Mouse (Mus musculus) myocyte (in vitro differentiated cells): ENCODE measurements around the gene Lyve1. TPM values are rescaled to one million over a fixed set of nuclear protein-coding genes. Genes with fewer than 3 reads are reported as not detected.

Source experiments
- H3K27me3 ChIP-seq: one replicate; pipeline ENCODE4 v1.6.1; 2011; ENCODE audit not compliant: control insufficient read depth, insufficient read depth, insufficient read length
- H3K36me3 ChIP-seq: one replicate; pipeline ENCODE4 v1.6.1; 2011; ENCODE audit not compliant: control insufficient read depth, insufficient read depth
- H3K4me2 ChIP-seq: one replicate; pipeline ENCODE4 v1.6.1; 2011; ENCODE audit warnings: low read depth, control low read depth
- H3K4me3 ChIP-seq: one replicate; pipeline ENCODE4 v1.5.1; 2011; ENCODE audit warnings: mild to moderate bottlenecking, control low read depth, moderate library complexity
- H3K79me2 ChIP-seq: one replicate; pipeline ENCODE4 v1.6.1; 2011; ENCODE audit not compliant: control insufficient read depth, insufficient read depth
- H3ac ChIP-seq: one replicate; pipeline ENCODE4 v1.6.1; 2011; ENCODE audit not compliant: control insufficient read depth, insufficient read length
- CEBPB ChIP-seq: IDR thresholded peaks from 2 replicates; pipeline ENCODE4 v1.6.1; 2011; ENCODE audit warnings: mild to moderate bottlenecking, moderate library complexity; ENCODE audit not compliant: poor library complexity, insufficient read depth, severe bottlenecking
- E2F4 ChIP-seq: IDR thresholded peaks from one replicate; pipeline ENCODE4 v1.6.1; 2011; ENCODE audit warnings: mild to moderate bottlenecking, control low read depth, moderate library complexity; ENCODE audit not compliant: insufficient read depth
- MAX ChIP-seq: IDR thresholded peaks from one replicate; pipeline ENCODE4 v1.6.1; 2011; ENCODE audit warnings: low read depth, mild to moderate bottlenecking, control low read depth
- MYOD1 ChIP-seq, 3 experiments: IDR thresholded peaks; one replicate each; pipeline ENCODE4 v1.6.1; 2011; ENCODE audit warnings: control low read depth in 2 of 3, low read depth in 2 of 3, mild to moderate bottlenecking in 2 of 3, moderate library complexity in 1 of 3; ENCODE audit not compliant: insufficient read length in 2 of 3, control insufficient read depth in 1 of 3
- MYOG ChIP-seq, 3 experiments: IDR thresholded peaks; one replicate each; pipeline ENCODE4 v1.6.1; 2011; ENCODE audit warnings: control low read depth in 2 of 3, low read depth in 2 of 3, mild to moderate bottlenecking in 2 of 3; ENCODE audit not compliant: insufficient read length in 2 of 3, control insufficient read depth in 1 of 3, insufficient read depth in 1 of 3
- POLR2A ChIP-seq: IDR thresholded peaks from one replicate; pipeline ENCODE4 v1.6.1; 2011; ENCODE audit warnings: low read depth, mild to moderate bottlenecking, control low read depth, moderate library complexity; ENCODE audit not compliant: insufficient read length
- POLR2AphosphoS2 ChIP-seq: IDR thresholded peaks from one replicate; pipeline ENCODE4 v1.6.1; 2011; ENCODE audit warnings: low read depth, control low read depth; ENCODE audit not compliant: insufficient read length
- REST ChIP-seq: IDR thresholded peaks from one replicate; pipeline ENCODE4 v1.6.1; 2011; ENCODE audit warnings: mild to moderate bottlenecking, control low read depth, moderate library complexity; ENCODE audit not compliant: insufficient read depth, insufficient read length
- SRF ChIP-seq: IDR thresholded peaks from one replicate; pipeline ENCODE4 v1.6.1; 2011; ENCODE audit warnings: low read depth; ENCODE audit not compliant: control insufficient read depth, insufficient read length
- TCF12 ChIP-seq: IDR thresholded peaks from one replicate; pipeline ENCODE4 v1.6.1; 2011; ENCODE audit warnings: mild to moderate bottlenecking, control low read depth; ENCODE audit not compliant: poor library complexity, insufficient read depth, severe bottlenecking
- TCF3 ChIP-seq: IDR thresholded peaks from one replicate; pipeline ENCODE4 v1.6.1; 2011; ENCODE audit warnings: low read depth, control low read depth; ENCODE audit not compliant: insufficient read length
- USF1 ChIP-seq: IDR thresholded peaks from one replicate; pipeline ENCODE4 v1.6.1; 2011; ENCODE audit warnings: low read depth, mild to moderate bottlenecking, control low read depth, moderate library complexity
- polyA plus RNA-seq: library from polyadenylated mRNA; unstranded; fragments of >200 nt; fragmentation: generic; extraction: Trizol; gene quantifications from one replicate; pipeline ENCODE4 v1.2.1, GENCODE M21; 2012; ENCODE audit warnings: missing spikeins

Lyve1 gene
- polyA plus RNA-seq, 1 experiment = not detected

DNA sequence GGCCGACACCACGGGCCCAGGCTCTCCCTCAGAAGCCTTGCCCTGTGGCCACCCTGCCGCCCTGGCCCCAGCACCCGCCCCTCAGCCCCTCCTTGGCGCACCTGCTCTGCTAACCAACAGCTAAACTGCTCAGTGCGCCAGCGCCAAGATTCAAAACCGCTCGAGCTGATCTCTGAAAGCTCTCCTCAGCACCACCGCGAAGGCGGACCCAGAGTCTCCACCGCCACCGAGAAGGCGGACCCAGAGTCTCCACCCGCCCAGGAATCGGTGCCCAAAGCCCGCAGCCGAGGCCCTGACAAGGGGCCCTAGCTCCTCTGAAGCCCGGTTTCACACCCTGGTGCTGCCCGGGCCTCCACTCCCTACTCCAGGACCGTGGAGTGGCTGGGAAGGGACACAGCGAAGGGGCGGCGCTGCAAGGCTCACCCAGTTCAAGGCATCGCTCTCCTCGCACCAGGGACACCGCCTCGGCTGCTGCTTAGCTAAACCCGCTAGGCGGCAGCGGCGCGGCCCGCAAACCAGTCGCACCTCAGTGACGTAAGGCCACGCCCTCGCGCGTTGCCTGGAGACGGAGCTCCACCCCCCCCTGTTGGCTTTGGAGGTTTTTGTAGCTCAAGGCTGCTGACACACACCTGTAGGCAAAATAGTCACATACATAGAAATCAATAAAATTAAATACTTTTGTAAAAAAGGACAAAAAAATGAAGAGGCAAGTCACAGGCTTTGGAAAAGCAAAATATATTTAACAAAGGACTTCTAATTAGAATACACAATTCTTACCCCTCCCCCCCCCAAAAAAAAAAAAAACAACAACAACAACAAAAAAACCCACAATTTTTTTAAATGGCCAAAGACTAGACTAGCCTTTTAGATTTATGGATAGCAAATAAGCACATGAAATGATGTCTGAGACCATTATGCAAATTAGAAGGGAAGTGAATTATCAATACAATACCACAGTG lies 18.8 kb downstream of the Lyve1 start, which contains the start of gene Rnf141:
Rnf141 (minus strand) TSS at position 542 of the 959 bp plus-strand sequence.
- H3K4me3 ChIP-seq = peak within 1 kb of the TSS; percentile 53
- H3ac ChIP-seq = peak within 1 kb of the TSS; percentile 0
- H3K79me2 ChIP-seq = peaks cover 12% of the 10 kb centered on the region
- H3K36me3 ChIP-seq = no peaks in the 10 kb centered on the region
- TF ChIP-seq POLR2A = peak; percentile 94
- no peak for TF ChIP-seq REST
- no peak for TF ChIP-seq TCF3
- TF ChIP-seq MYOD1 (IDR thresholded peaks at IDR 0.05; ENCODE audit: control insufficient read depth in 1 of 3, insufficient read length in 2 of 3, low read depth in 2 of 3) = peak in 2 of 3 experiments; percentile 15 to 52
- TF ChIP-seq CEBPB = no peak
- peak; percentile 95 for TF ChIP-seq POLR2AphosphoS2
- no peak for TF ChIP-seq USF1
- TF ChIP-seq MAX = no peak
- no peak for TF ChIP-seq TCF12
- TF ChIP-seq MYOG (IDR thresholded peaks at IDR 0.05; ENCODE audit: control insufficient read depth in 1 of 3, insufficient read depth in 1 of 3, insufficient read length in 2 of 3, low read depth in 2 of 3) = peak in 2 of 3 experiments; percentile 3 to 37
- peak; percentile 67 for TF ChIP-seq SRF
- peak; percentile 86 for TF ChIP-seq E2F4
- H3K27me3 ChIP-seq = no peaks in the 10 kb centered on the region
- H3K4me2 ChIP-seq = peak within 1 kb of the TSS; percentile 94

- Histone ChIP-seq H3ac (no peak overlapping the region), H3K4me2 (no peak overlapping the region), H3K36me3 (peaks cover 8% of the 10 kb centered on the region), H3K27me3 (no peaks in the 10 kb centered on the region), H3K79me2 (peaks cover 18% of the 10 kb centered on the region), H3K4me3 (no peak overlapping the region)
- TF ChIP-seq E2F4 (no peak), POLR2A (no peak), MYOD1 (IDR thresholded peaks at IDR 0.05; ENCODE audit: control insufficient read depth in 1 of 3, insufficient read length in 2 of 3, low read depth in 2 of 3) (no peak), REST (no peak), TCF3 (no peak), SRF (no peak)
Measured at GRCm38 (mm10) chr7:110840332-110840731, 22.7 kb downstream of the Lyve1 start.

DNA sequence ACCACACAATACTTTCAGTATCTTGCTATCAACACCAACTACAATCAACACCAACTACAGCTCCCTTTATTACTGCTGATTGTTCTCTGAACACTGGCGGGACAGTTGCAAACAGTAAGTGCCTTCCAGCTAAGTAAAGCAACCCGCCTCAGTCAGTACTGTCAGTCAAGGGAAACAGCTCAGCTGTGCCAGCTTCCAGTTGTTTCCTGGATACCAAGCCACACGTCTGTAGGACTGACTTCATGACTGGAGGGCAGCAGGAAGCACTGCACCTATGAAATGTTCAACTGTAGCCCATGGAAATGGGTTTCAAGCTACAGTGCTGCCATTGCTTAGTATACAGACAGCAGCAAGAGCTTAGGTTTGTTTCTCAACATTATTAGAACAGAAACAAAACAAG lies 28.5 kb downstream of the Lyve1 start:
- H3K4me2 ChIP-seq = no peak overlapping the region
- TF ChIP-seq MYOD1 (IDR thresholded peaks at IDR 0.05; ENCODE audit: control insufficient read depth in 1 of 3, insufficient read length in 2 of 3, low read depth in 2 of 3) (peak in 1 of 3 experiments; percentile 37), CEBPB (no peak)
- peaks cover 21% of the 10 kb centered on the region for H3K36me3 ChIP-seq
- H3K27me3 ChIP-seq = no peaks in the 10 kb centered on the region
- H3K79me2 ChIP-seq = peaks cover 6% of the 10 kb centered on the region
- H3ac ChIP-seq = no peak overlapping the region
- no peak overlapping the region for H3K4me3 ChIP-seq

- Histone ChIP-seq H3K4me3 (no peak overlapping the region), H3K4me2 (no peak overlapping the region), H3K79me2 (peaks cover 6% of the 10 kb centered on the region), H3K27me3 (no peaks in the 10 kb centered on the region), H3ac (no peak overlapping the region), H3K36me3 (peaks cover 21% of the 10 kb centered on the region)
- TF ChIP-seq POLR2A = no peak
- no peak for TF ChIP-seq MAX
- no peak for TF ChIP-seq POLR2AphosphoS2
- TF ChIP-seq USF1 = no peak
- TF ChIP-seq SRF = no peak
- TF ChIP-seq TCF12 = no peak
- no peak for TF ChIP-seq CEBPB
- TF ChIP-seq REST = no peak
- no peak for TF ChIP-seq TCF3
- TF ChIP-seq MYOD1 (IDR thresholded peaks at IDR 0.05; ENCODE audit: control insufficient read depth in 1 of 3, insufficient read length in 2 of 3, low read depth in 2 of 3) = no peak
- TF ChIP-seq E2F4 = no peak
- no peak for TF ChIP-seq MYOG (IDR thresholded peaks at IDR 0.05; ENCODE audit: control insufficient read depth in 1 of 3, insufficient read depth in 1 of 3, insufficient read length in 2 of 3, low read depth in 2 of 3)
Measured at GRCm38 (mm10) chr7:110834018-110834417, 29.0 kb downstream of the Lyve1 start.

DNA sequence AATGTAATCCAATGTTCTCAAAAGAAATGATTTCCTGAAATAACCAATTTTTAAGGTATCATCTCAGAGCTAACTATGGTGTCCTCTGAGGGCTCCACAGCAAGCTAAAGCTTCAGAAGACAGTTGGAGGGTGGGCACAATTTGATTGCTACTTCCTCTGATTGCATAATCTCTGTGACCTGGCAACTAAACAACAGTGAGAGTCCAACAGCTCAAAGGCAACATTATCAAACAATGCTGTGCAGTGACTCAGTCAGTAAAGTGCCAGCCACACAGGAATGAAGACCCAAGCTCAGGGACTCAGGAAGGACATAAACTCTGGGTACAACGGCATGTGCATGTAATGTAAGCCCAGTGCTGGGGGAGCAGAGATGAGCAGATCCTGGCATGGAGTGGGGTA lies 30.0 kb downstream of the Lyve1 start:
- Histone ChIP-seq H3K36me3 (peaks cover 21% of the 10 kb centered on the region), H3K27me3 (no peaks in the 10 kb centered on the region), H3K4me3 (no peak overlapping the region), H3K79me2 (peaks cover 3% of the 10 kb centered on the region), H3ac (no peak overlapping the region), H3K4me2 (no peak overlapping the region)
- no peak for TF ChIP-seq POLR2A
